Mouse (Mus musculus): ENCODE results near the gene Zcrb1. TPM values are rescaled to one million over a fixed set of nuclear protein-coding genes. Genes with fewer than 3 reads are reported as not detected.
A peak's percentile ranks its signal among the peaks of the same experiment; 100 is the strongest.

The Zcrb1 gene
- polyA plus RNA-seq, 1 experiment, result 28.1 TPM

DNA sequence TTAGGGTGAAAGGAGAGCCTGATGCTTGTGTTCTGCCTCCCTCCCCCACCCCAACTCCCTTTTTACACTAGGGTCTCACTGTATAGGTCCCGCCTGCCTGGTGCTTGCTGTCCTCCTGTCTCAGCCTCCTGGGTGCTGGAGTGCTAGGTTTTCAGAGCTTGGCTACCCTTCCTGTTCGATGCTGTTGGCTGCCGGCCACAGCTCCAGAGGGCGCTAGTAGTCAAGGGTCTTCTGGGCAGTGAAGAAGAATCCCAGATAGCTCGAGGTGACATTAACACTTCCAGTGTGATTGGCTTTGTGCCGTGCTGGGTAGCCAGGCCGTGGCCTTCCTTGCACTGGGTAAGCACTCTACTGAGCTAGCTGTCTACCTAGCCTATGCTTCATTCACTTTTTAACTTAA, 22.5 kb upstream of the Zcrb1 start:
- 68% methylated on average over 7 of the region's 7 CpGs for WGBS
- Histone ChIP-seq H3K27me3 (replicated peaks; ENCODE audit: control insufficient read depth, insufficient read depth, low read length) (no peaks in the 10 kb centered on the region), H3K4me3 (ENCODE audit: insufficient read depth, low read depth, low read length) (no peak overlapping the region), H3K4me1 (ENCODE audit: control insufficient read depth, insufficient read depth, low read length) (no peaks in the 10 kb centered on the region), H3K36me3 (ENCODE audit: control insufficient read depth, insufficient read depth, low read length) (no peaks in the 10 kb centered on the region), H3K27ac (ENCODE audit: insufficient read depth, low read depth, low read length) (no peak overlapping the region)
- peak; percentile 2 for DNase-seq
- TF ChIP-seq CTCF (conservative IDR thresholded peaks at IDR 0.05; ENCODE audit: insufficient read depth, insufficient read length, low read depth, low read length) (0 out of 2 replicates have a peak, but pooled peaks have one; percentile 7), POLR2A (IDR thresholded peaks at IDR 0.05; ENCODE audit: low read depth, low read length) (no peak)

DNA sequence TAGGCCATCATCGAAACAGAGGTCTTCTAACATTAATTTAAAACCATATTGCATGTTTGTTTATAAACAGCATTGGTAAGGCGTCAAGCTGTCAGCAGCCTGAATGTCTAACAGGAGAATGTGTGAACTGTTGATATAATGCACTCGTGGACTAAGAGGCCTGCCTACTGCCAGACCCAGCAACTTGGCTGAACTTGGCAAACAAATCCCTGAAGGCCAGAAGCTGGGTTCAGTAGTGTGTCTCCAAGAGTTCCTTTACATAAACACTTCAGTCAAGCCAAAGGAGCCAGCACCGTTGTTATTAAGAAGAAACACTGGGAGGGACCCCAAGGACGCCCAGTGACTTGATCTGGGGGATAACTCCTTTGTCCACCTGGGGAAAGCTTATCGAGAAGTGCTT, 18.2 kb upstream of the Zcrb1 start:
- Histone ChIP-seq H3K4me3 (ENCODE audit: insufficient read depth, low read depth, low read length) (no peak overlapping the region), H3K36me3 (ENCODE audit: control insufficient read depth, insufficient read depth, low read length) (no peaks in the 10 kb centered on the region), H3K27me3 (replicated peaks; ENCODE audit: control insufficient read depth, insufficient read depth, low read length) (no peaks in the 10 kb centered on the region), H3K4me1 (ENCODE audit: control insufficient read depth, insufficient read depth, low read length) (no peaks in the 10 kb centered on the region), H3K27ac (ENCODE audit: insufficient read depth, low read depth, low read length) (no peak overlapping the region)
- 86% methylated on average over 6 of the region's 6 CpGs for WGBS
- no peak for DNase-seq
- TF ChIP-seq POLR2A (IDR thresholded peaks at IDR 0.05; ENCODE audit: low read depth, low read length), result no peak
- no peak for TF ChIP-seq CTCF (conservative IDR thresholded peaks at IDR 0.05; ENCODE audit: insufficient read depth, insufficient read length, low read depth, low read length)

DNA sequence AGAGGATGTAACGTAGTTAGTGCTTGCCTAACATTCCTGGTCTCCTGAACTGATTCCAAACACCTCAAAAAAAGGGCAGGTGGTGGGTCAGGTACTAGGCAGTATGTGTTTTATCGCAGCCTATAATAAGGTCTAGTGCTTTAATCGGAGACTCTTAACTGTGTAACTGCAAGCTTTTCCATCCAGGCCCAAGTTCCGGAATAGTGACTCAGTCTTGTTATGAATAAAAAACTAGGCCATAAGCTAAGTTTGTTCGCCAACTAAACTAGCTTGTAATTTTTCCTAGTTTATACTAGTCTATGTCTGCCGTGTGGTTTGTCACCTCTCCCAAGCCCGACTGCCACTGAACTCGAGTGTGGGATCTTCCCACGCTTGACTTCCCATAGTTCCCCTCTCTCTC, 16.3 kb upstream of the Zcrb1 start:
- no peak for DNase-seq
- WGBS, result 89% methylated on average over 9 of the region's 9 CpGs
- Histone ChIP-seq H3K27me3 (replicated peaks; ENCODE audit: control insufficient read depth, insufficient read depth, low read length) (no peaks in the 10 kb centered on the region), H3K4me1 (ENCODE audit: control insufficient read depth, insufficient read depth, low read length) (no peaks in the 10 kb centered on the region), H3K4me3 (ENCODE audit: insufficient read depth, low read depth, low read length) (no peak overlapping the region), H3K27ac (ENCODE audit: insufficient read depth, low read depth, low read length) (no peak overlapping the region), H3K36me3 (ENCODE audit: control insufficient read depth, insufficient read depth, low read length) (no peaks in the 10 kb centered on the region)
- TF ChIP-seq CTCF (conservative IDR thresholded peaks at IDR 0.05; ENCODE audit: insufficient read depth, insufficient read length, low read depth, low read length) (no peak), POLR2A (IDR thresholded peaks at IDR 0.05; ENCODE audit: low read depth, low read length) (no peak)

DNA sequence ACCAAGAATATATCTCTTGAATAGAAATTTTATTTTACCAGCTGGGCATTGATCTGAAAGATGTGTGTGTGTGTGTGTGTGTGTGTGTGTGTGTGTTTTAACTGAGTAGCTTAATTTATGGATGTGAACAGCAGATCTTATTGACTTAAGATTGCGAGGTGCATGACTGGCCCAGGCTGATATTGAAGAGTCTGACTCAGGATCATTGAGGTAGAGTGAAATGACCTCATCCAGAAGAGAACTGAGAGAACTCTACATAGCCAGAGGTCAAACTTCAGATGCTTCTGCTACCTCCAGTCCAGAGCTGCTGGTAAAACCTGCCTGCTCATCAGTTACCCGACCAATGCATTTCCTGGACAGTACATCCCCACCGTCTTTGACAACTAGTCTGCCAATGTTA, 14.3 kb upstream of the Zcrb1 start:
- Histone ChIP-seq H3K27me3 (replicated peaks; ENCODE audit: control insufficient read depth, insufficient read depth, low read length) (no peaks in the 10 kb centered on the region), H3K4me3 (ENCODE audit: insufficient read depth, low read depth, low read length) (no peak overlapping the region), H3K4me1 (ENCODE audit: control insufficient read depth, insufficient read depth, low read length) (no peaks in the 10 kb centered on the region), H3K36me3 (ENCODE audit: control insufficient read depth, insufficient read depth, low read length) (no peaks in the 10 kb centered on the region), H3K27ac (ENCODE audit: insufficient read depth, low read depth, low read length) (no peak overlapping the region)
- 80% methylated on average over 3 of the region's 3 CpGs for WGBS
- TF ChIP-seq CTCF (conservative IDR thresholded peaks at IDR 0.05; ENCODE audit: insufficient read depth, insufficient read length, low read depth, low read length) (no peak), POLR2A (IDR thresholded peaks at IDR 0.05; ENCODE audit: low read depth, low read length) (no peak)
- DNase-seq, result no peak

DNA sequence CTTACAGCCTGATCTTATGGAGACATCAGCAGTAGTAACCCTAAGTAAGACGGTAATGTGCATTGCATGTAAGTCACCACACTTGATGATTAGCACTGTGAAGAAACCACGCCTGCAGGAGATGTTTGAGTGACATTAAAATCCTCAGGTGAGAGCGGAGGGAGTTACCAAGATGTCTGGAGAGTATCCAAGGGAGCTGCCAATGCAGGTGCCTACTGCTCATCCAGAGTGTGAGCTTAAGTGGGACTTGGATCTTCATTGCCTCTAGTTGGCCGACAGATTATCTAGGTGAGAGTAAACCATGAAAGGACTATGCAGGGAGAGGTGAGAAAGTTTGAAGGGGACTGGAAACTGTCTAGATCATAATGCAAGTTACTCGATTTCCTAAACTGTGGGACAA, 8.4 kb upstream of the Zcrb1 start:
- no peak for DNase-seq
- 97% methylated on average over 5 of the region's 5 CpGs for WGBS
- Histone ChIP-seq H3K27me3 (replicated peaks; ENCODE audit: control insufficient read depth, insufficient read depth, low read length) (no peaks in the 10 kb centered on the region), H3K4me3 (ENCODE audit: insufficient read depth, low read depth, low read length) (no peak overlapping the region), H3K27ac (ENCODE audit: insufficient read depth, low read depth, low read length) (no peak overlapping the region), H3K36me3 (ENCODE audit: control insufficient read depth, insufficient read depth, low read length) (no peaks in the 10 kb centered on the region), H3K4me1 (ENCODE audit: control insufficient read depth, insufficient read depth, low read length) (no peaks in the 10 kb centered on the region)
- TF ChIP-seq POLR2A (IDR thresholded peaks at IDR 0.05; ENCODE audit: low read depth, low read length) (no peak), CTCF (conservative IDR thresholded peaks at IDR 0.05; ENCODE audit: insufficient read depth, insufficient read length, low read depth, low read length) (no peak)

DNA sequence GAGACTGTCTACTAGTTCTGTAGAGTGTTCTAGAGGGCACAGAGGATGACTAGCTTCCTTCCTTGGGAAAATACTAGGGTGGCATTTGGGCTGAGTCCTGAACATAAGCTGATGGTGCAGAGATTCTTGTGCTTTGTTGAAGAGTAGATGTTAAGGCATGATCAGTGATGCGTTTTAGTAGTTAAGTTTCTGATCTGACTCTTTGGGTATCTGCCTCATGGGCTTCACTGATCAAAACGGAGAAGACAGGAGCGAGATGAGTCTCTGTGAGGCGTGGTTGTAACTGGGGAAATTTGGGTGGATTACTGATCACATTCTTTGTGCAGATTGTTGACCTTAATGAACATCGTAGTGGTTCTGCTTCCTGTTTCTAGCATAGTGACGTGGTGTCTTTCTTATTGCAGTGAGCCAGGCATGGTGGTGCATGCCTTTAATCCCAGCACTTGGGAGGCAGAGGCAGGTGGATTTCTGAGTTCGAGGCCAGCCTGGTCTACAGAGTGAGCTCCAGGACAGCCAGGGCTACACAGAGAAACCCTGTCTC, 7.4 kb upstream of the Zcrb1 start:
- Histone ChIP-seq H3K4me3 (ENCODE audit: insufficient read depth, low read depth, low read length) (no peak overlapping the region), H3K27me3 (replicated peaks; ENCODE audit: control insufficient read depth, insufficient read depth, low read length) (no peaks in the 10 kb centered on the region), H3K27ac (ENCODE audit: insufficient read depth, low read depth, low read length) (no peak overlapping the region), H3K4me1 (ENCODE audit: control insufficient read depth, insufficient read depth, low read length) (no peaks in the 10 kb centered on the region), H3K36me3 (ENCODE audit: control insufficient read depth, insufficient read depth, low read length) (no peaks in the 10 kb centered on the region)
- 78% methylated on average over 7 of the region's 7 CpGs for WGBS
- DNase-seq, result no peak
- no peak for TF ChIP-seq POLR2A (IDR thresholded peaks at IDR 0.05; ENCODE audit: low read depth, low read length)
- no peak for TF ChIP-seq CTCF (conservative IDR thresholded peaks at IDR 0.05; ENCODE audit: insufficient read depth, insufficient read length, low read depth, low read length)

DNA sequence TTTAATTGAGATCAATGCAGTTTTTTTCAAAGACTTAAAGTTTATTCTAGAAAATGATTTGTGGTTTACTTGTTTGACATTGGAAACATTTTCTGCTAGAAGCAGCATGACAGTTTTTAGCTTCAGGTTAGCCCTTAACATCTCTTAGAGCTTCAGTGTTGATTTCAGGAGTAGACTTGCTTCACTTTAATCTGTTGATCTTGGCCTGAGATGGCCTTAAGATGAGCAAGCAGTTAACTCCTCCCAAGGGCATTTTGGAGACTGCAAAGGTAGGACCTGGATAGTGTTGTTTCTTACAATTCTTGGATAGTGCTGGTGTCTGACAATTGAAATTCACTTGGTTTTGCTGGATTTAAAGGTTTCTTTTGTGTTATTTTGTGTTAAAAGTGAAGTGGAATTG, 6.7 kb upstream of the Zcrb1 start:
- TF ChIP-seq CTCF (conservative IDR thresholded peaks at IDR 0.05; ENCODE audit: insufficient read depth, insufficient read length, low read depth, low read length), result no peak
- TF ChIP-seq POLR2A (IDR thresholded peaks at IDR 0.05; ENCODE audit: low read depth, low read length), result no peak
- Histone ChIP-seq H3K36me3 (ENCODE audit: control insufficient read depth, insufficient read depth, low read length) (no peaks in the 10 kb centered on the region), H3K4me3 (ENCODE audit: insufficient read depth, low read depth, low read length) (no peak overlapping the region), H3K4me1 (ENCODE audit: control insufficient read depth, insufficient read depth, low read length) (no peaks in the 10 kb centered on the region), H3K27me3 (replicated peaks; ENCODE audit: control insufficient read depth, insufficient read depth, low read length) (no peaks in the 10 kb centered on the region), H3K27ac (ENCODE audit: insufficient read depth, low read depth, low read length) (no peak overlapping the region)
- DNase-seq, result no peak

Measured in kidney, adult 2 months (tissue).